Mouse (Mus musculus) ES-Bruce4 (cell line): Measurements from ENCODE around the gene Mtnr1a.

ENCODE experiments used
- CTCF ChIP-seq: IDR thresholded peaks from one replicate; pipeline ENCODE4 v1.8.1; 2011; ENCODE audit warnings: low read depth, low read length
- POLR2A ChIP-seq: IDR thresholded peaks from one replicate; pipeline ENCODE4 v1.8.1; 2011; ENCODE audit warnings: low read length; ENCODE audit not compliant: insufficient read depth

- no peak for TF ChIP-seq CTCF
- TF ChIP-seq POLR2A = no peak
These were observed 24.7 kb downstream of the Mtnr1a start for GRCm38 (mm10) chr8:45093599-45093998.
